Mouse (Mus musculus) adrenal gland, postnatal 36 days (tissue): ENCODE results near the gene Hist1h4c. TPM values are rescaled to one million over a fixed set of nuclear protein-coding genes. Genes with fewer than 3 reads are reported as not detected.

Experiments used
- microRNA-seq: library from miRNA; unstranded; fragments of <30 nt; microRNA quantifications from one replicate; pipeline ENCODE4 v1.2.0, GENCODE M21; 2021
- total RNA-seq, 2 experiments: library from RNA; stranded (reverse); gene quantifications; 2 replicates each; pipeline ENCODE4 v1.2.3; 2021

The Hist1h4c gene
- total RNA-seq, 2 experiments from 2014 or later: 101 to 109 TPM

Small RNAs within 50 kb of the gene (microRNA-seq; reads per million reads assigned to microRNA genes)
- gene Gm44314: not detected
- not detected for gene Gm44350

Other genes starting within 250 kb of the Hist1h4c start
- not detected for gene Btn1a1, start 232.6 kb downstream of the Hist1h4c start, total RNA-seq
- gene Btn2a2, start 209.6 kb downstream of the Hist1h4c start, total RNA-seq: not detected
- gene Hist1h4h, start 167.4 kb downstream of the Hist1h4c start, total RNA-seq: 100 to 1,000 TPM; 443 to 473 TPM
- 10 to 100 TPM; 49.7 to 55.2 TPM for gene Hist1h2af, start 164.5 kb downstream of the Hist1h4c start, total RNA-seq
- gene Hist1h3g, start 163.0 kb downstream of the Hist1h4c start, total RNA-seq: 10 to 100 TPM; 13.9 to 17.7 TPM
- 1 to 10 TPM; 4.2 to 4.7 TPM for gene Hist1h2bh, start 155.1 kb downstream of the Hist1h4c start, total RNA-seq
- 10 to 100 TPM; 23.4 to 24.4 TPM for gene Hist1h3f, start 154.4 kb downstream of the Hist1h4c start, total RNA-seq
- 100 to 1,000 TPM; 112 to 118 TPM for gene Hist1h4f, start 146.8 kb downstream of the Hist1h4c start, total RNA-seq
- gene Hist1h1d, start 145.2 kb downstream of the Hist1h4c start, total RNA-seq: 1 to 10 TPM; 4.5 to 4.9 TPM
- 10 to 100 TPM; 56.1 to 72.9 TPM for gene Hist1h3e, start 136.1 kb downstream of the Hist1h4c start, total RNA-seq
- gene Hist1h2ae, start 127.2 kb downstream of the Hist1h4c start, total RNA-seq: 1 to 10 TPM; 9.2 to 9.6 TPM
- gene Hist1h2bg, start 127.1 kb downstream of the Hist1h4c start, total RNA-seq: 100 to 1,000 TPM; 105 to 116 TPM
- gene Hist1h2bf, start 124.3 kb downstream of the Hist1h4c start, total RNA-seq: 10 to 100 TPM; 34.6 to 44.5 TPM
- 10 to 100 TPM in 1 of 2 experiments, 1 to 10 TPM in 1; 8.1 to 13.6 TPM for gene Hist1h2ad, start 124.1 kb downstream of the Hist1h4c start, total RNA-seq
- 1 to 10 TPM; 7.4 TPM for gene Hist1h3d, start 122.7 kb downstream of the Hist1h4c start, total RNA-seq
- 100 to 1,000 TPM; 159 to 164 TPM for gene Hist1h4d, start 116.9 kb downstream of the Hist1h4c start, total RNA-seq
- gene Hist1h2be, start 77.3 kb downstream of the Hist1h4c start, total RNA-seq: 10 to 100 TPM; 12.1 to 13.4 TPM
- 10 to 100 TPM; 49.5 to 74.0 TPM for gene Hist1h1e, start 75.9 kb downstream of the Hist1h4c start, total RNA-seq
- 1 to 10 TPM; 3.0 to 3.1 TPM for gene Hist1h2ac, start 14.5 kb downstream of the Hist1h4c start, total RNA-seq
- 100 to 1,000 TPM; 138 to 161 TPM for gene Hist1h2bc, start 14.3 kb downstream of the Hist1h4c start, total RNA-seq
- gene Hist1h1t, start 2.6 kb downstream of the Hist1h4c start, total RNA-seq: under 1 TPM; 0.33 to 0.46 TPM
- gene Hfe, start 12.4 kb upstream of the Hist1h4c start, total RNA-seq: 10 to 100 TPM; 29.2 to 49.8 TPM
- gene Hist1h1c, start 40.4 kb upstream of the Hist1h4c start, total RNA-seq: 100 to 1,000 TPM; 145 to 279 TPM
- 10 to 100 TPM; 20.5 to 26.8 TPM for gene Hist1h3c, start 47.1 kb upstream of the Hist1h4c start, total RNA-seq
- 10 to 100 TPM; 34.0 to 41.3 TPM for gene Hist1h2bb, start 48.3 kb upstream of the Hist1h4c start, total RNA-seq
- gene Hist1h2ab, start 52.7 kb upstream of the Hist1h4c start, total RNA-seq: 10 to 100 TPM; 58.1 to 68.0 TPM
- gene Hist1h3b, start 53.8 kb upstream of the Hist1h4c start, total RNA-seq: 10 to 100 TPM; 54.7 to 79.9 TPM
- 100 to 1,000 TPM; 115 to 122 TPM for gene Hist1h4b, start 58.6 kb upstream of the Hist1h4c start, total RNA-seq
- 10 to 100 TPM; 59.8 to 61.2 TPM for gene Hist1h4a, start 62.8 kb upstream of the Hist1h4c start, total RNA-seq
- 10 to 100 TPM; 55.1 to 59.3 TPM for gene Hist1h3a, start 63.9 kb upstream of the Hist1h4c start, total RNA-seq
- 10 to 100 TPM; 35.0 to 39.8 TPM for gene Hist1h1a, start 65.2 kb upstream of the Hist1h4c start, total RNA-seq
- gene Trim38, start 71.5 kb upstream of the Hist1h4c start, total RNA-seq: under 1 TPM; 0.16 to 0.23 TPM
- under 1 TPM in 1 of 2 experiments, not detected in 1; 0.26 TPM for gene Slc17a2, start 108.5 kb upstream of the Hist1h4c start, total RNA-seq
- gene Slc17a3, start 141.0 kb upstream of the Hist1h4c start, total RNA-seq: under 1 TPM; 0.23 to 0.56 TPM
- not detected for gene Slc17a1, start 169.3 kb upstream of the Hist1h4c start, total RNA-seq
- under 1 TPM in 1 of 2 experiments, not detected in 1; 0.23 TPM for gene Slc17a4, start 216.6 kb upstream of the Hist1h4c start, total RNA-seq
- gene Hist1h2ba, start 235.7 kb upstream of the Hist1h4c start, total RNA-seq: not detected
- not detected for gene Hist1h2aa, start 236.0 kb upstream of the Hist1h4c start, total RNA-seq